Mouse (Mus musculus) layer of hippocampus, postnatal 10 days (tissue): Measurements from ENCODE around the gene Nectin4. TPM values are rescaled to one million over a fixed set of nuclear protein-coding genes. Genes with fewer than 3 reads are reported as not detected.
"Not testable (repeated sequence)": the region's sequence is repeated elsewhere in the genome, so short reads cannot be mapped to it uniquely, and the experiment has no call there.

Source experiments
- DNase-seq, 2 experiments: peaks; one replicate each; pipeline ENCODE4 v3.0.0; 2021; ENCODE audit warnings: low spot score in 2 of 2
- long read RNA-seq: library from polyadenylated mRNA; stranded (forward); transcript quantifications from one replicate; pipeline ENCODE4 v2.0.0, GENCODE M21; 2023
- total RNA-seq, 2 experiments: library from RNA; stranded (reverse); gene quantifications; 2 replicates each; pipeline ENCODE4 v1.2.3; 2021

Nectin4 gene
- total RNA-seq, result 1 to 10 TPM; 1.8 to 1.9 TPM
- long read RNA-seq, partial matches to known transcripts, result 1 of 1 reads
- long read RNA-seq, other reads (novel, unspliced or antisense), result 0 of 1 reads

- no peak for DNase-seq
Measured at GRCm38 (mm10) chr1:171369845-171370556, at the start of gene Nectin4. TSS of gene Nectin4 (plus strand) at chr1:171370099.

- DNase-seq, result no peak
Measured at GRCm38 (mm10) chr1:171320151-171320550, 49.7 kb upstream of the Nectin4 start.

GRCm38 (mm10) chr1:171321415-171321814 lies 48.5 kb upstream of the Nectin4 start:
- DNase-seq, result peak in 1 of 2 experiments; percentile 26

GRCm38 (mm10) chr1:171322012-171322411 lies 47.9 kb upstream of the Nectin4 start:
- DNase-seq, result no peak

- DNase-seq, result no peak
Measured at GRCm38 (mm10) chr1:171325571-171325970, 44.3 kb upstream of the Nectin4 start.

- not testable (repeated sequence) for DNase-seq
Measured at GRCm38 (mm10) chr1:171326588-171326987, 43.3 kb upstream of the Nectin4 start.

GRCm38 (mm10) chr1:171328244-171328643 lies 41.7 kb upstream of the Nectin4 start:
- DNase-seq, result peak in 1 of 2 experiments; percentile 25

- peak; percentile 91 to 94 for DNase-seq
Measured at GRCm38 (mm10) chr1:171328839-171329432, 41.0 kb upstream of the Nectin4 start, which contains the start of gene Dedd. TSS of gene Dedd (plus strand) at chr1:171329145.

GRCm38 (mm10) chr1:171329433-171330215 lies 40.3 kb upstream of the Nectin4 start:
- no peak for DNase-seq

- no peak for DNase-seq
Measured at GRCm38 (mm10) chr1:171330216-171330560, 39.7 kb upstream of the Nectin4 start.

GRCm38 (mm10) chr1:171342262-171343207 lies 27.4 kb upstream of the Nectin4 start:
- no peak for DNase-seq

- DNase-seq, result peak in 1 of 2 experiments; percentile 17
Measured at GRCm38 (mm10) chr1:171343922-171344677, 25.8 kb upstream of the Nectin4 start.

GRCm38 (mm10) chr1:171344715-171345114 lies 25.2 kb upstream of the Nectin4 start:
- DNase-seq, result no peak

- peak; percentile 86 to 90 for DNase-seq
Measured at GRCm38 (mm10) chr1:171345225-171346094, 24.4 kb upstream of the Nectin4 start, which contains the start of the genes Nit1 and Pfdn2. TSS of gene Nit1 (minus strand) at chr1:171345646. TSS of gene Pfdn2 (plus strand) at chr1:171345670.

- no peak for DNase-seq
Measured at GRCm38 (mm10) chr1:171346095-171346450, 23.8 kb upstream of the Nectin4 start.

GRCm38 (mm10) chr1:171348665-171349064 lies 21.2 kb upstream of the Nectin4 start:
- DNase-seq, result no peak

GRCm38 (mm10) chr1:171349210-171349609 lies 20.7 kb upstream of the Nectin4 start:
- no peak for DNase-seq

GRCm38 (mm10) chr1:171355812-171356340 lies 14.0 kb upstream of the Nectin4 start:
- DNase-seq, result no peak

- DNase-seq, result no peak
Measured at GRCm38 (mm10) chr1:171356814-171357213, 13.1 kb upstream of the Nectin4 start.
